Mouse (Mus musculus) effector memory CD4-positive, alpha-beta T cell, adult 5 months (primary cell): ENCODE results near the gene Gata2. TPM values are rescaled to one million over a fixed set of nuclear protein-coding genes. Genes with fewer than 3 reads are reported as not detected.

ENCODE experiments used
- polyA plus RNA-seq: library from polyadenylated mRNA; unstranded; fragments of 100-300 nt; shearing (Covaris generic); gene quantifications from one replicate; pipeline ENCODE4 v1.2.1, GENCODE M21; 2017

Gata2 gene
- polyA plus RNA-seq = not detected

GRCm38 (mm10) chr6:88193433-88194052, at the start of gene Gata2:
Gene Gata2 (plus strand): TSS chr6:88193891.

GRCm38 (mm10) chr6:88221968-88222367, 28.3 kb downstream of the Gata2 start, which contains the start of gene Dnajb8:
Gene Dnajb8 (plus strand): TSS chr6:88222268.

Other genes with a start within 250 kb of the Gata2 start
- gene H1fx, start 212.3 kb upstream of the Gata2 start, polyA plus RNA-seq = not detected
- gene Rab7, start 148.6 kb upstream of the Gata2 start, polyA plus RNA-seq = 287 TPM
- gene Rpn1, start 109.4 kb upstream of the Gata2 start, polyA plus RNA-seq = 111 TPM
- gene Dnajb8, start 28.4 kb downstream of the Gata2 start, polyA plus RNA-seq = not detected